Mouse (Mus musculus): ENCODE data around the gene Ehmt1. TPM values are rescaled to one million over a fixed set of nuclear protein-coding genes. Genes with fewer than 3 reads are reported as not detected.

Gene Ehmt1
- polyA plus RNA-seq, 1 experiment from 2014 or later, result 122 TPM

GRCm38 (mm10) chr2:24905653-24906155 is 13.7 kb downstream of the Ehmt1 start:
- peaks cover 10% of the 10 kb centered on the region; the same call in 1 of the 2 replicates for H3K36me3 ChIP-seq
- no peak overlapping the region for H3K4me2 ChIP-seq
- no peaks in the 10 kb centered on the region; the same call in 1 of the 2 replicates for H3K4me1 ChIP-seq (replicated peaks)
- 55% methylated on average over 2 of the region's 2 CpGs for WGBS
- no peaks in the 10 kb centered on the region for H3K9me3 ChIP-seq
- no peak for ATAC-seq (ENCODE audit: insufficient number of reproducible peaks, insufficient read depth, low FRiP score, low TSS enrichment, low read depth)
- no peak overlapping the region for H3K9ac ChIP-seq (replicated peaks)
- no peaks in the 10 kb centered on the region for H3K27me3 ChIP-seq
- H3K27ac ChIP-seq, result no peak overlapping the region
- no peak overlapping the region for H3K4me3 ChIP-seq (replicated peaks)

DNA sequence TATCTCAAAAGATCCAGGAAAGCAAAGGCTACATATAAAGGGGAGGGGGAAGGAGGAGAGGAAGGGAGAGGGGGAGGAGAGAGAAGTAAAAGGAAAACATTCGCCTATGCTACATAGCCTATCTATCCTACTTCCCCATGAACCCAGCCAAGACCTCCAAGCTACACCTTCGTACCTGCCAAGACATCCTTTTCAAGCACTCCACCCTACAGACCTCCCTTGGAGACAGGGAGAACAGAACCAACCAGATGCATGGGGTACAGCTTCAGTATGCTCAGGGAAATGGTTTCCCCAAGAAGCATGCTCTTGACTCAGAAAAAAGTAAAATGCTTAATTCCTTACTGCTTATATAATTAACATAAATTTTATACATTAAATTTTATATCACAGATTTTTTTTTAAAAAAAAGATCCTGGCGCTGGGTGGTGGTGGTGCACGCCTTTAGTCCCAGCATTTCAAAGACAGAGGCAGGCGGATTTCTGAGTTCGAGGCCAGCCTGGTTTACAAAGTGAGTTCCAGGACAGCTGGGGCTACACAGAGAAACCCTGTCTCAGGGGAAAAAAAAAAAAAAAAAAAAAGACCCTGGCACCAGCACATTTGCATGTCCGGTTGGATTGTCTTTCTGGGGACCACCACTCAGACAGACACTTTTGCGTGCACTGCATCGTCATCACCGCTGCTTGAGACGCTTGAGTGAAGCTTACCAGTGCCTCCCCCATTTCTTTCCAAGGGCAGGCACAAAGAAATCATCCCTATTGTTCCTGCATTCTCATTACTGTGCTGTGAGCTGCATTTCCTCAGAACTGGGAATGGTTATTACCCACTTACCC is 14.4 kb downstream of the Ehmt1 start:
- Histone ChIP-seq H3K4me1 (replicated peaks) (no peaks in the 10 kb centered on the region; the same call in 1 of the 2 replicates), H3K9ac (replicated peaks) (no peak overlapping the region), H3K9me3 (no peaks in the 10 kb centered on the region), H3K36me3 (peaks cover 8% of the 10 kb centered on the region; the same call in 1 of the 2 replicates), H3K4me2 (no peak overlapping the region), H3K27ac (no peak overlapping the region), H3K27me3 (no peaks in the 10 kb centered on the region), H3K4me3 (replicated peaks) (no peak overlapping the region)
- WGBS, result 86% methylated on average over 11 of the region's 11 CpGs
- no peak for ATAC-seq (ENCODE audit: insufficient number of reproducible peaks, insufficient read depth, low FRiP score, low TSS enrichment, low read depth)

- WGBS, result 87% methylated on average over 6 of the region's 6 CpGs
Observed at GRCm38 (mm10) chr2:24902999-24903398, 16.4 kb downstream of the Ehmt1 start.

GRCm38 (mm10) chr2:24901055-24901454 is 18.4 kb downstream of the Ehmt1 start:
- H3K27ac ChIP-seq, result no peak overlapping the region
- 85% methylated on average over 5 of the region's 5 CpGs for WGBS
- H3K4me2 ChIP-seq, result no peak overlapping the region
- no peak for ATAC-seq (ENCODE audit: insufficient number of reproducible peaks, insufficient read depth, low FRiP score, low TSS enrichment, low read depth)
- no peak overlapping the region for H3K4me3 ChIP-seq (replicated peaks)
- H3K36me3 ChIP-seq, result peaks cover 21% of the 10 kb centered on the region; the same call in 1 of the 2 replicates
- no peaks in the 10 kb centered on the region for H3K9me3 ChIP-seq
- H3K27me3 ChIP-seq, result no peaks in the 10 kb centered on the region
- no peaks in the 10 kb centered on the region; the same call in 1 of the 2 replicates for H3K4me1 ChIP-seq (replicated peaks)
- no peak overlapping the region for H3K9ac ChIP-seq (replicated peaks)

More at GRCm38 (mm10) chr2:24902999-24903398, 16.4 kb downstream of the Ehmt1 start:
- ATAC-seq (ENCODE audit: insufficient number of reproducible peaks, insufficient read depth, low FRiP score, low TSS enrichment, low read depth), result no peak
- Histone ChIP-seq H3K4me3 (replicated peaks) (no peak overlapping the region), H3K4me2 (no peak overlapping the region), H3K9ac (replicated peaks) (no peak overlapping the region), H3K27me3 (no peaks in the 10 kb centered on the region), H3K4me1 (replicated peaks) (no peaks in the 10 kb centered on the region; the same call in 1 of the 2 replicates), H3K36me3 (peaks cover 15% of the 10 kb centered on the region; the same call in 1 of the 2 replicates), H3K9me3 (no peaks in the 10 kb centered on the region), H3K27ac (no peak overlapping the region)

- H3K9ac ChIP-seq (replicated peaks), result no peak overlapping the region
- 98% methylated on average over 2 of the region's 2 CpGs for WGBS
- no peak for ATAC-seq (ENCODE audit: insufficient number of reproducible peaks, insufficient read depth, low FRiP score, low TSS enrichment, low read depth)
- H3K4me2 ChIP-seq, result no peak overlapping the region
- no peaks in the 10 kb centered on the region for H3K9me3 ChIP-seq
- H3K4me1 ChIP-seq (replicated peaks), result no peaks in the 10 kb centered on the region
- H3K36me3 ChIP-seq, result peaks cover 21% of the 10 kb centered on the region; the same call in 1 of the 2 replicates
- no peaks in the 10 kb centered on the region for H3K27me3 ChIP-seq
- H3K27ac ChIP-seq, result no peak overlapping the region
- no peak overlapping the region for H3K4me3 ChIP-seq (replicated peaks)
Observed at GRCm38 (mm10) chr2:24899292-24899691, 20.1 kb downstream of the Ehmt1 start.

DNA sequence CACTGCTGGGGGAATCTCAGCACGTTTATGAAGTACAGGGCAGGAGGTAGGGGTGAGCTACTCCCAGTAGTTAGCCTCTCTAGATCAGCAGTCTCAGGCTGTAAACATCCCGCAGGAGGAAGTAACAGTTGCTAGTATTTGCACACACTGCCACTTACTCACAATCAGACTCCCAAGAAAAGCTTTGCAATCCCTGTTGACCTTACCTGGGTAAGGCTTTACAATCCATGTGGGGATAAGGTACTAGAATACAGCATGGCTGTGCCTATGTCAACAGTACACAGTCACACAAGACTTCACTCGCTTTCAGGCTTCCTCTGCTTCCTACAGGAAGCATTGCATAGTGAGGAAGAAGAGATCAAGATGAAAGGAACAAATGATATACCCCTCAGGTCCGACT is 22.7 kb downstream of the Ehmt1 start:
- Histone ChIP-seq H3K27ac (no peak overlapping the region), H3K4me1 (replicated peaks) (no peaks in the 10 kb centered on the region), H3K9ac (replicated peaks) (no peak overlapping the region), H3K4me2 (no peak overlapping the region), H3K27me3 (no peaks in the 10 kb centered on the region), H3K9me3 (no peaks in the 10 kb centered on the region), H3K4me3 (replicated peaks) (no peak overlapping the region), H3K36me3 (peaks cover 21% of the 10 kb centered on the region; the same call in 1 of the 2 replicates)
- ATAC-seq (ENCODE audit: insufficient number of reproducible peaks, insufficient read depth, low FRiP score, low TSS enrichment, low read depth), result no peak
- WGBS, result 79% methylated on average over 4 of the region's 4 CpGs

DNA sequence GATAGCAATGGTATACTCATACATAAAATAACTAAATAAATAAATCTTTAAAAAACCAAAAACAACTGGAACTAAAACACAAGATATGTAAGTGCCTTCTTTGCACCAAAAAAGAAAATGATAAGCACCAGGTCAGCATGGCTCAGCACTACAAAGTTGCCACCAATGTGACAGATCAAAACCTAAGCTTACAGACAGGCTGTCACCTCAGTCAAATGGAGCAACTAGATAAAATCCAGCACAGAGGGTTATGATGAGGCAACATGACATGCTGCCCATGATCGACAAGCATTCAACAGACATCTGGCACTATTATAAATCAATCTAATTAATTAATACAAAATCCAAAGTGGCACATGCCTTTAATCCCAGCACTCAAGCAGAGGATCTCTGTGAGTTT is 25.2 kb downstream of the Ehmt1 start:
- Histone ChIP-seq H3K4me2 (no peak overlapping the region), H3K36me3 (peaks cover 17% of the 10 kb centered on the region; the same call in 1 of the 2 replicates), H3K9ac (replicated peaks) (no peak overlapping the region), H3K4me1 (replicated peaks) (0 out of 2 replicates have a peak, but pooled peaks cover 2% of the 10 kb centered on the region), H3K27ac (no peak overlapping the region), H3K27me3 (no peaks in the 10 kb centered on the region), H3K4me3 (replicated peaks) (no peak overlapping the region), H3K9me3 (no peaks in the 10 kb centered on the region)
- no peak for ATAC-seq (ENCODE audit: insufficient number of reproducible peaks, insufficient read depth, low FRiP score, low TSS enrichment, low read depth)
- 94% methylated on average over 1 of the region's 1 CpGs for WGBS

DNA sequence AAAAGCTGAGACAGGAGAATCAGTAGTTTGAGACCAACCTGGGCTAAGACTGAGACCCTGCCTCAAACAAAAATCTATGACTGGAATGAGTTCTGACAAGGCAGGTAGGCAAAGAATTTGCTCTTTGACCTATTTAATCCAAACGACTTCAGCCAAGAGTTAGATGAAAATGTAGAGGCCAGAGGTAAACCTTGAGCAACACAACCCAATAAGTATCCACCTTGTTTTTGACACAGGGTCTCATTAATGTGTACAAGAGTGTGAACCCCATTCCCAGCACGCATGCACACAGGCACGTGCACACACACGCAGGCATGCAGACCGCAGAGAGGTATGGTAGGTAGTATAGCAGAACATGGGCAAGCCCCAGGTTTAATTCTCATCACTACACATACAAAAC is 27.1 kb downstream of the Ehmt1 start:
- 86% methylated on average over 5 of the region's 5 CpGs for WGBS
- Histone ChIP-seq H3K27ac (no peak overlapping the region), H3K9me3 (no peaks in the 10 kb centered on the region), H3K4me1 (replicated peaks) (0 out of 2 replicates have a peak, but pooled peaks cover 2% of the 10 kb centered on the region), H3K36me3 (peaks cover 8% of the 10 kb centered on the region; the same call in 1 of the 2 replicates), H3K27me3 (no peaks in the 10 kb centered on the region), H3K4me2 (no peak overlapping the region), H3K4me3 (replicated peaks) (no peak overlapping the region), H3K9ac (replicated peaks) (no peak overlapping the region)
- ATAC-seq (ENCODE audit: insufficient number of reproducible peaks, insufficient read depth, low FRiP score, low TSS enrichment, low read depth), result no peak

DNA sequence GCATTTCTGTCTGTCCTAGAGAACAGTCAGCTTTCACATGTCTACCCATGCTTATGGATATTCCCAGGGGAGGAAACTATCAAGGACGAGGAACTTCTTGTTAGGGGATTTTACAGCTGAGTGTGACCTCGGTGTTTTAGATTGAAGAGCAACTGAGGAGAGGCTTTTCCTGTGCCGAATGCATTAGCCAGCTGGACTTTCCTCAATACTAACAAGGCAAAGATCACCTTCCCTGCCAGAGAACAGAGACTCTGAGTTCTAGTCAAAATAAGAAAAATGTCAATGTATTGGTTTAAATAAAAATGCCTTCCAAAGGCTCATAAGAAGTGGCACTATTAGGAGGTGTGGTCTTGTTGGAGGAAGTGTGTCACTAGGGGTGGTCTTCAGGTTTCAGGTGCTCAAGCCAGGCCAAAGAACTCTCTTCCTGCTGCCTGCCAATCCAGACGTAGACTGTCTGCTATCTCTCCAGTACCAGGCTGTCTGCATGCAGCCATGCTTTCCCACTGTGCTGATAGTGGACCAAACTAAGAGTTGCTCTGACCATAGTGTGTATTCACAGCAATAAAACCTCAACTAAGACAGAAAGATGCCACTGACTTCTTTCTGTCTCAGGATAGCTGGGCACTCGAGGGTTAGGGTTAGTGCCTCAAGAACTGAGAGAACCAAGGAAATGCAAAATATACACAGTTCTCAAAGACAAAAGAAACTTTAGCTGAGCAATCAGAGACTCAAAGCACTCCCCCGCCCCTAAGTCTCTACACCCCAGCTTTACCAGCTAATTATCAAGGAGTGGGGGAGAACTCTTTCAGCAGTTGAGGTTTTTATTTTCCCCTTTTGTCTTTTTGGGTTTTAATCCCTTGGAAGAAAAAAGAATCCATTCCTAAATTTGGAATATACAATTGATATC is 28.6 kb downstream of the Ehmt1 start:
- Histone ChIP-seq H3K9ac (replicated peaks) (no peak overlapping the region), H3K27ac (no peak overlapping the region), H3K9me3 (no peaks in the 10 kb centered on the region), H3K4me1 (replicated peaks) (0 out of 2 replicates have a peak, but pooled peaks cover 2% of the 10 kb centered on the region), H3K4me3 (replicated peaks) (no peak overlapping the region), H3K36me3 (peaks cover 17% of the 10 kb centered on the region), H3K4me2 (no peak overlapping the region), H3K27me3 (no peaks in the 10 kb centered on the region)
- WGBS, result 76% methylated on average over 6 of the region's 6 CpGs
- no peak for ATAC-seq (ENCODE audit: insufficient number of reproducible peaks, insufficient read depth, low FRiP score, low TSS enrichment, low read depth)

GRCm38 (mm10) chr2:24888895-24889294 is 30.5 kb downstream of the Ehmt1 start:
- H3K4me2 ChIP-seq, result no peak overlapping the region
- no peak for ATAC-seq (ENCODE audit: insufficient number of reproducible peaks, insufficient read depth, low FRiP score, low TSS enrichment, low read depth)
- no peak overlapping the region for H3K4me3 ChIP-seq (replicated peaks)
- H3K4me1 ChIP-seq (replicated peaks), result 0 out of 2 replicates have a peak, but pooled peaks cover 2% of the 10 kb centered on the region
- no peaks in the 10 kb centered on the region for H3K27me3 ChIP-seq
- 83% methylated on average over 5 of the region's 5 CpGs for WGBS
- H3K9ac ChIP-seq (replicated peaks), result no peak overlapping the region
- H3K27ac ChIP-seq, result no peak overlapping the region
- H3K36me3 ChIP-seq, result peaks cover 31% of the 10 kb centered on the region
- H3K9me3 ChIP-seq, result no peaks in the 10 kb centered on the region

DNA sequence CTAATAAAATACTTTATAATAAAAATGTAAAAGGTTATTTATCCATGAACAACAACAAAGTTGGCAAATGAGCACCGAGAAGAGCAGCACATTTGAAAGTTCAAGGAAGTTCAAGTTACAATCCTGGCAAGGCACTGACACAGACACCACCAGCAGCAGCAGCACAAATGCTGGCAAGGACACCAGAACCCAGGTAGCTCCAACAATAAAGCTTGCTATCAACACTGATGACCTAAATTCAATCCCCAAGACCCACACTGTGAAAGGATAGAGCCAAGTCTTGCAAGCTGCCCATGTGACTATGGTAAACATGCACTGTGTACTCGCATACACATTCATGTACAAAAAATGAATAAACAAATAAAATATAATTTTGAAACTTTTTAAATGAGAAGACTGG is 38.7 kb downstream of the Ehmt1 start:
- Histone ChIP-seq H3K9me3 (no peaks in the 10 kb centered on the region), H3K27me3 (no peaks in the 10 kb centered on the region), H3K9ac (replicated peaks) (no peak overlapping the region), H3K4me3 (replicated peaks) (no peak overlapping the region), H3K27ac (no peak overlapping the region), H3K4me2 (no peak overlapping the region), H3K4me1 (replicated peaks) (no peaks in the 10 kb centered on the region), H3K36me3 (peaks cover 72% of the 10 kb centered on the region)
- no peak for ATAC-seq (ENCODE audit: insufficient number of reproducible peaks, insufficient read depth, low FRiP score, low TSS enrichment, low read depth)
- WGBS, result 91% methylated on average over 2 of the region's 2 CpGs

All from limb, embryonic 12.5 days (tissue).